Mouse (Mus musculus) limb, embryonic 14.5 days (tissue): ENCODE results near the gene Tubgcp6. TPM values are rescaled to one million over a fixed set of nuclear protein-coding genes. Genes with fewer than 3 reads are reported as not detected.
A peak's percentile ranks its signal among the peaks of the same experiment; 100 is the strongest.

Source experiments
- ATAC-seq: fragments of 200-750 bp; cut with Nextera tagmentation; 2 replicates; pipeline ENCODE4 v1.8.0; 2017; ENCODE audit warnings: low read depth, moderate number of reproducible peaks, moderate TSS enrichment; ENCODE audit not compliant: low FRiP score
- DNase-seq: peaks from one replicate; pipeline ENCODE4 v3.0.0-alpha.2; 2015; ENCODE audit warnings: low spot score
- H3K27ac ChIP-seq: fragments of 300-500 bp; sonication (generic); replicated peaks from 2 replicates; pipeline ENCODE4 v1.5.1; 2014; ENCODE audit warnings: low read depth, mild to moderate bottlenecking, low read length, moderate library complexity, mixed read lengths
- H3K27me3 ChIP-seq: fragments of 300-500 bp; sonication (generic); 2 replicates; pipeline ENCODE4 v1.6.1; 2014; ENCODE audit warnings: low read length, mixed read lengths; ENCODE audit not compliant: control insufficient read depth, insufficient read depth
- H3K36me3 ChIP-seq: fragments of 300-500 bp; sonication (generic); 2 replicates; pipeline ENCODE4 v1.6.1; 2014; ENCODE audit warnings: mild to moderate bottlenecking, low read length, moderate library complexity, mixed read lengths; ENCODE audit not compliant: control insufficient read depth, insufficient read depth
- H3K4me1 ChIP-seq: fragments of 300-500 bp; sonication (generic); 2 replicates; pipeline ENCODE4 v1.6.1; 2014; ENCODE audit warnings: antibody characterized with exemption, low read length, mixed read lengths; ENCODE audit not compliant: control insufficient read depth, insufficient read depth
- H3K4me2 ChIP-seq: fragments of 300-500 bp; sonication (generic); replicated peaks from 2 replicates; pipeline ENCODE4 v1.6.1; 2014; ENCODE audit warnings: low read depth, mild to moderate bottlenecking, low read length, moderate library complexity; ENCODE audit not compliant: severe bottlenecking
- H3K4me3 ChIP-seq: fragments of 300-500 bp; sonication (generic); replicated peaks from 2 replicates; pipeline ENCODE4 v1.5.1; 2014; ENCODE audit warnings: low read length
- H3K9ac ChIP-seq: fragments of 300-500 bp; sonication (generic); 2 replicates; pipeline ENCODE4 v1.6.1; 2014; ENCODE audit warnings: mild to moderate bottlenecking, low read depth, low read length, moderate library complexity; ENCODE audit not compliant: severe bottlenecking
- H3K9me3 ChIP-seq: fragments of 300-500 bp; sonication (generic); 2 replicates; pipeline ENCODE4 v1.6.1; 2016; ENCODE audit warnings: low read length; ENCODE audit not compliant: control insufficient read depth
- POLR2A ChIP-seq: fragments of 200-500 bp; IDR thresholded peaks from 2 replicates; pipeline ENCODE4 v1.8.0; 2012; ENCODE audit warnings: inconsistent platforms, mild to moderate bottlenecking, moderate library complexity, borderline replicate concordance; ENCODE audit not compliant: insufficient read depth, insufficient read length; ENCODE audit errors: extremely low read depth
- WGBS: fragments of 180-500 bp; shearing (Covaris S2); extraction: QIAGEN DNeasy Blood & Tissue Kit; methylation state at CpG from one replicate; pipeline ENCODE4 v1.1.7; 2014; 5-methylcytosine and 5-hydroxymethylcytosine counted together
- polyA plus RNA-seq, 2 experiments: library from polyadenylated mRNA; depleted of rRNA in 1 of 2; stranded (reverse) in 1 of 2; unstranded in 1 of 2; fragments of >200 nt; fragmentation: Nextera tagmentation in 1 of 2; extraction: Ambion mirVana in 1 of 2; gene quantifications; 2 replicates each; pipeline versions ENCODE4 v1.2.1 to v1.2.3; 2012 to 2014

Gene Tubgcp6
- polyA plus RNA-seq, 2 experiments: 17.2 to 36.8 TPM

- Histone ChIP-seq H3K4me2 (no peak overlapping the region), H3K9me3 (no peaks in the 10 kb centered on the region), H3K36me3 (no peaks in the 10 kb centered on the region), H3K4me3 (no peak overlapping the region), H3K27me3 (peaks cover 27% of the 10 kb centered on the region), H3K4me1 (peaks cover 9% of the 10 kb centered on the region), H3K27ac (no peak overlapping the region), H3K9ac (no peak overlapping the region)
- ATAC-seq (no peak), DNase-seq (no peak)
- WGBS: 68% methylated on average over 24 of the region's 24 CpGs
- no peak for TF ChIP-seq POLR2A
These were observed 52.3 kb downstream of the Tubgcp6 start for GRCm38 (mm10) chr15:89070606-89071005.

GRCm38 (mm10) chr15:89069336-89069840, 53.5 kb downstream of the Tubgcp6 start:
- no peak overlapping the region for H3K27ac ChIP-seq
- 77% methylated on average over 19 of the region's 19 CpGs for WGBS
- no peak overlapping the region for H3K4me2 ChIP-seq
- peaks cover 27% of the 10 kb centered on the region for H3K27me3 ChIP-seq
- no peak overlapping the region for H3K9ac ChIP-seq
- DNase-seq (no peak), ATAC-seq (no peak)
- peaks cover 1% of the 10 kb centered on the region; the same call in 1 of the 2 replicates for H3K4me1 ChIP-seq
- H3K9me3 ChIP-seq: no peaks in the 10 kb centered on the region
- no peaks in the 10 kb centered on the region for H3K36me3 ChIP-seq
- no peak for TF ChIP-seq POLR2A
- no peak overlapping the region for H3K4me3 ChIP-seq

GRCm38 (mm10) chr15:89068226-89068625, 54.7 kb downstream of the Tubgcp6 start:
- Histone ChIP-seq H3K4me2 (no peak overlapping the region), H3K27me3 (peaks cover 27% of the 10 kb centered on the region), H3K4me1 (no peaks in the 10 kb centered on the region), H3K27ac (no peak overlapping the region), H3K9ac (no peak overlapping the region), H3K9me3 (no peaks in the 10 kb centered on the region), H3K36me3 (no peaks in the 10 kb centered on the region), H3K4me3 (no peak overlapping the region)
- WGBS: 28% methylated on average over 26 of the region's 26 CpGs
- DNase-seq (no peak), ATAC-seq (no peak)
- no peak for TF ChIP-seq POLR2A

- Histone ChIP-seq H3K27me3 (peaks cover 27% of the 10 kb centered on the region), H3K27ac (no peak overlapping the region), H3K36me3 (no peaks in the 10 kb centered on the region), H3K4me2 (peak overlapping the region; percentile 19; the same call in 1 of the 2 replicates), H3K4me3 (no peak overlapping the region), H3K9me3 (no peaks in the 10 kb centered on the region), H3K9ac (no peak overlapping the region), H3K4me1 (no peaks in the 10 kb centered on the region)
- 26% methylated on average over 35 of the region's 35 CpGs for WGBS
- ATAC-seq (no peak), DNase-seq (no peak)
- TF ChIP-seq POLR2A: no peak
These were observed 55.3 kb downstream of the Tubgcp6 start for GRCm38 (mm10) chr15:89067609-89068008.

GRCm38 (mm10) chr15:89064891-89065290, 58.0 kb downstream of the Tubgcp6 start:
- WGBS: 90% methylated on average over 5 of the region's 5 CpGs
- peaks cover 39% of the 10 kb centered on the region for H3K27me3 ChIP-seq

More at GRCm38 (mm10) chr15:89064891-89065290, 58.0 kb downstream of the Tubgcp6 start:
- no peak overlapping the region for H3K27ac ChIP-seq
- H3K4me3 ChIP-seq: no peak overlapping the region
- H3K36me3 ChIP-seq: no peaks in the 10 kb centered on the region
- no peaks in the 10 kb centered on the region for H3K9me3 ChIP-seq
- H3K9ac ChIP-seq: no peak overlapping the region
- H3K4me1 ChIP-seq: no peaks in the 10 kb centered on the region
- no peak for DNase-seq
- no peak for TF ChIP-seq POLR2A
- no peak for ATAC-seq
- H3K4me2 ChIP-seq: no peak overlapping the region
